Mouse (Mus musculus) liver, postnatal 0 days (tissue): ENCODE data around the gene Vps37c.

Experiments used
- CTCF ChIP-seq: sonication (generic); IDR thresholded peaks from 2 replicates; pipeline ENCODE4 v1.5.1; 2016; ENCODE audit warnings: antibody characterized with exemption, low read depth
- EP300 ChIP-seq: IDR thresholded peaks from 2 replicates; pipeline ENCODE4 v1.6.1; 2016; ENCODE audit warnings: antibody characterized with exemption, low read depth, mild to moderate bottlenecking

DNA sequence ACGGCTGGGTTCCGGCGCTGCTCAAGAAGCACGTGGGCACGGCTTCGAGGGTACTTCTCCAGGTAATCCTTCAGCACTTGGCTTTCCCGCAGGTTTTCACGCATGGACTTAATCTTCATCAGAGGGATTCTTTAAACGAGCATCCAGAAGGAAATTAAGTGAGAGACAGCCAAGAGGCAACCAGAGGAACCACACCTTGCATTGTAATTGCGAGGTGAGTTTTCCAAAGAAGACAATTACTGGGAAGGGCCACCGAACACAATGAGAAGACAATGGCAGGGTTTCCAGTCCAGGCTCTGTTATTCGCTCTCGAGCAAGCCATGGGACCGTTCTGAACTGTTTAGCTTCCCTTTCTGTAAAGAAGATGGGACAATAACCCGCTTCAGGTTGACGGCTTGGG, 11.9 kb upstream of the Vps37c start:
- TF ChIP-seq CTCF (no peak), EP300 (no peak)
